Mouse (Mus musculus) kidney, embryonic 14.5 days (tissue): Measurements from ENCODE around the gene Zglp1. TPM values are rescaled to one million over a fixed set of nuclear protein-coding genes. Genes with fewer than 3 reads are reported as not detected.

Experiments used
- ATAC-seq: fragments of 200-750 bp; cut with Nextera tagmentation; 2 replicates; pipeline ENCODE4 v1.8.0; 2017; ENCODE audit warnings: moderate number of reproducible peaks, mild to moderate bottlenecking, moderate TSS enrichment, moderate library complexity; ENCODE audit not compliant: low FRiP score, low TSS enrichment
- H3K27ac ChIP-seq: fragments of 300-500 bp; sonication (generic); 2 replicates; pipeline ENCODE4 v1.5.1; 2014; ENCODE audit warnings: low read depth, mild to moderate bottlenecking, low read length, moderate library complexity, mixed read lengths
- H3K27me3 ChIP-seq: fragments of 300-500 bp; sonication (generic); 2 replicates; pipeline ENCODE4 v1.6.1; 2014; ENCODE audit warnings: mild to moderate bottlenecking, low read length; ENCODE audit not compliant: control insufficient read depth, insufficient read depth
- H3K36me3 ChIP-seq: fragments of 300-500 bp; sonication (generic); 2 replicates; pipeline ENCODE4 v1.6.1; 2014; ENCODE audit warnings: low read length, mixed read lengths; ENCODE audit not compliant: control insufficient read depth, insufficient read depth
- H3K4me1 ChIP-seq: fragments of 300-500 bp; sonication (generic); 2 replicates; pipeline ENCODE4 v1.6.1; 2014; ENCODE audit warnings: low read length, mixed read lengths; ENCODE audit not compliant: control insufficient read depth, insufficient read depth
- H3K4me2 ChIP-seq: fragments of 300-500 bp; sonication (generic); replicated peaks from 2 replicates; pipeline ENCODE4 v1.6.1; 2014; ENCODE audit warnings: low read depth, mild to moderate bottlenecking, low read length
- H3K4me3 ChIP-seq: fragments of 300-500 bp; sonication (generic); 2 replicates; pipeline ENCODE4 v1.5.1; 2014; ENCODE audit warnings: mild to moderate bottlenecking, low read length
- H3K9ac ChIP-seq: fragments of 300-500 bp; sonication (generic); 2 replicates; pipeline ENCODE4 v1.6.1; 2014; ENCODE audit warnings: low read depth, mild to moderate bottlenecking, low read length, moderate library complexity
- H3K9me3 ChIP-seq: fragments of 300-500 bp; sonication (generic); 2 replicates; pipeline ENCODE4 v1.6.1; 2016; ENCODE audit warnings: low read length; ENCODE audit not compliant: control insufficient read depth
- WGBS: fragments of 180-500 bp; shearing (Covaris S2); extraction: QIAGEN DNeasy Blood & Tissue Kit; methylation state at CpG from one replicate; pipeline ENCODE4 v1.1.7; 2014; 5-methylcytosine and 5-hydroxymethylcytosine counted together
- polyA plus RNA-seq: library from polyadenylated mRNA; unstranded; fragments of >200 nt; fragmentation: Nextera tagmentation; extraction: Ambion mirVana; gene quantifications from 2 replicates; pipeline ENCODE4 v1.2.1, GENCODE M21; 2014

The Zglp1 gene
- polyA plus RNA-seq, 1 experiment from 2014 or later, result not detected

DNA sequence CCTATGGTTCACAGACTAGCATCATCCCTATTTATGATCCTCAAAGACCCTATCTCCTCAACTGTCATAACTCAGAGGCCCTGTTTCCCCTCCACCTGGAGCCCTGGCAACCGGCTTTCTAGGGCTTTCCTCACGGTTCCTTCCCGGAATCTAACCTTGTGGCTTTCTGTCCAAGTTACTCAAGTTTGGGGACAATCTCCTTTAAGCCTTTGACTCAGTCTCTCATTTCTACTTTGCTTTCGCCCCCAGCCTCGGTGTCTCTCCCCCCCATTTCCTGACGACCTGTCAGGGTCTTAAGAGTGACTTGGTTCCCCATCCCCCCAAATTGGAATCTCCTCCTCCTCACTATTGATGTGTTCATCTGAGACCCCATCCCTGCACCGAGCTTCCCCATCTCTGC lies 34.4 kb downstream of the Zglp1 start:
- Histone ChIP-seq H3K36me3 (no peaks in the 10 kb centered on the region), H3K9me3 (no peaks in the 10 kb centered on the region), H3K27ac (no peak overlapping the region), H3K9ac (no peak overlapping the region), H3K4me3 (peak overlapping the region; percentile 47), H3K27me3 (peaks cover 75% of the 10 kb centered on the region), H3K4me1 (peaks cover 52% of the 10 kb centered on the region), H3K4me2 (peak overlapping the region; percentile 89)
- WGBS, result 2% methylated on average over 7 of the region's 7 CpGs
- ATAC-seq, result no peak

DNA sequence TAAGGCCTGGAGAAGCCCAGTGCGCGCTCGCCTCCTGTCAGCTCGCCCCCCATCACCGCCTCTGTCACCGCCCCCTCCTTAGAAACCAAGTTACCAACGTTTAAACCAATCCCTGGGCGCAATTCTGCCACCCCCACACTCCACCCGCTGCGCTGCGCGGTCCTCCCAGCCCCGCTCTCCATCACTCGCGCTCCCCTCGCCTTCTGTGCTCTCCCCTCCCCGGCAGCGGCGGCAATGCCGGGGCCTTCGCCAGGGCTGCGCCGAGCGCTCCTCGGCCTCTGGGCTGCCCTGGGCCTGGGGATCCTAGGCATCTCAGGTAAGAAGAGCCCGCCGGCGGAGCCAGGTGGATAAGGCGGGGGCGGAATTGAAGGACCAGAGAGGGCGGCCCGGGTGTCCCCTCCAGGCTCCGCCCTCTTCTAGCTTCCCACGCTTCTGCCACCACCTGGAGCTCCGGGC lies 35.0 kb downstream of the Zglp1 start, which contains the start of gene Icam5:
TSS of gene Icam5 (plus strand) at position 178 of the 456 bp plus-strand sequence.
- Histone ChIP-seq H3K9ac (peak within 1 kb of the TSS; percentile 50; the same call in 1 of the 2 replicates), H3K36me3 (no peaks in the 10 kb centered on the region), H3K4me1 (peaks cover 48% of the 10 kb centered on the region), H3K27me3 (peaks cover 69% of the 10 kb centered on the region), H3K9me3 (no peaks in the 10 kb centered on the region), H3K27ac (no peak within 1 kb of the TSS), H3K4me3 (peak within 1 kb of the TSS; percentile 47), H3K4me2 (peak within 1 kb of the TSS; percentile 89)
- no peak for ATAC-seq
- WGBS, result 0% methylated on average over 34 of the region's 35 CpGs

DNA sequence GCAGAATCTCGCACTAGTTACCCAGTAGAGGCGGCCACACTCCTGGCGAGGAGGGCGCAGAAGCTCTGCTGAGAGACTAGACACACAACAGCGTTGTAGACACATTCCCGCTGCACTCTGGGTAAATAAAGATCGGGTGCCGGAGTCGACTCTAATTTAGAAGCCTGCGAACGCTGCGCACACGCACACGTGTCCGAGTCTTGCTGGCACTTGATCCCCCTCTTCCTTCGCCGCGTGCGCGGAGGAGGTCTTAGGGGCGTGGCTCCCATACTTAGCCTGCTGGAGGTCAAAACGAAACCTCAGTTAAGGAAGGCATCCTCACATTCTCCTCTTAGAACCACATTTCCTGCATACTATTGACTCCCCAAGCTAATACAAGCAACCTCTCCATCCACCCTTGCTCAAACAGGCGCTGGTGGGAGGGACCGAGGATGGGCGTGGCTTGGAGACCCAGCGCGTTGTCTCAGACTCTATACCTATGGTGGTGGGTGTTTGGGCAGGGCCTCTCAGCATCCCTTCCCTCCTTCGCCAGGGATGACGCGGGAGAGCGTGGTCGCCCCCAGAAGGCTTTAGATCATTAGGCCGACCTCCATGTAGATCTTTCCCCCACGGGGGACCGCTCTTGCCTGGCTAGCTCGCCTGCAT lies 35.5 kb downstream of the Zglp1 start:
- Histone ChIP-seq H3K4me2 (peak overlapping the region; percentile 64), H3K36me3 (no peaks in the 10 kb centered on the region), H3K27me3 (peaks cover 64% of the 10 kb centered on the region), H3K9ac (0 out of 2 replicates have a peak overlapping the region, but pooled peaks have one; percentile 45), H3K27ac (no peak overlapping the region), H3K4me3 (peak overlapping the region; percentile 47), H3K4me1 (peaks cover 43% of the 10 kb centered on the region), H3K9me3 (no peaks in the 10 kb centered on the region)
- WGBS, result under 1% methylated on average over 36 of the region's 36 CpGs
- ATAC-seq, result peak; percentile 15

DNA sequence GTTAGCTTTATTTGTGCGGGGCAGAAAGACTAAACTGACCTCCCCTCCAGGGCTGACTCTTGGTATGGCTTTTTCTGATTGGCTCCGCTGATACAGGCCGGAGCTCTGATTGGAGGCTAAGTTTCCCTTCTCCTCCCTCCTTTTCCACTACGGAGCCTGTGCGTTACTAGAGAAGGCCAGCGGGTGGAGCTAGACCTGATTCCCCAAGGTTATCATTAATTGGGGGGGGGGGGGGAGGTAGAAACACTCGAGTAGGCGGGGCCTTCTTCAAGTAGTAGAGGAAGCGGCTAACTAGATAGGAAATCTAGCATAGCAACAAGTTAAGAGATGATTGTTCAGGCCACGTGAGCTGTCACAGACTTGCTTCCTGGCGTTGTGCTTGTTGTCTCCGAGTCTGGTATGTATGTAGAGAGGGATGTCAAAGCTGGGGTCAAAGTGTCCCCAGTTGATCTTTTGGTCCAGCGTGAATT lies 36.1 kb downstream of the Zglp1 start:
- WGBS, result under 1% methylated on average over 13 of the region's 13 CpGs
- H3K27ac ChIP-seq, result no peak overlapping the region
- peaks cover 58% of the 10 kb centered on the region for H3K27me3 ChIP-seq
- peak; percentile 45 for ATAC-seq
- no peaks in the 10 kb centered on the region for H3K9me3 ChIP-seq
- H3K4me1 ChIP-seq, result peaks cover 39% of the 10 kb centered on the region
- H3K9ac ChIP-seq, result 0 out of 2 replicates have a peak overlapping the region, but pooled peaks have one; percentile 45
- peak overlapping the region; percentile 47 for H3K4me3 ChIP-seq
- peak overlapping the region; percentile 64 for H3K4me2 ChIP-seq
- H3K36me3 ChIP-seq, result no peaks in the 10 kb centered on the region

DNA sequence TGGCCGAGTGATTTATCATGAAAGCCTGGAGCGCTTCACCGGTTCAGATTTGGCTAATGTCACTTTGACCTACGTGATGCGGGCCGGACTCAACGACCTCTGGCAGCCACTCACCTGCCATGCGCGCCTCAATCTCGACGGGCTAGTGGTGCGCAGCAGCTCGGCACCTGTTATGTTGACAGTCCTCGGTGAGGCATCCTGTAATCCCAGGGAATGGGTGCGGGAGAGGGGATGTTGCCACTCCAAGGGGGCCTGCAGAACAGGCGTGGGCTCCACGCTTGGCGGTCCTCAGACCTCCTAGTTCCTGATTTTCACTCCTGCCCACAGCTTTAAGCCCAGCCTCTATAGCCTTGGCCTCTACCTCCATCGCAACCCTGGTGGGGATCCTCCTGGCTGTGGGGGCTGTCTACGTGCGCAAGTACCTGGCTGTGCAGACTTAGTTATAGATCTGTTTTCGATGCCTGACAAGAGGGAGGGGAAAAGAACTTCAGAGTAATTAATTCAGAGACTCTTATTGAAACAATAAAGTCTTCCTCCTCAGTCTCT lies 36.8 kb downstream of the Zglp1 start:
- Histone ChIP-seq H3K27ac (no peak overlapping the region), H3K4me1 (peaks cover 39% of the 10 kb centered on the region), H3K9ac (no peak overlapping the region), H3K36me3 (no peaks in the 10 kb centered on the region), H3K4me3 (peak overlapping the region; percentile 47; the same call in 1 of the 2 replicates), H3K27me3 (peaks cover 51% of the 10 kb centered on the region), H3K9me3 (no peaks in the 10 kb centered on the region), H3K4me2 (peak overlapping the region; percentile 64)
- WGBS, result 21% methylated on average over 22 of the region's 22 CpGs
- no peak for ATAC-seq

DNA sequence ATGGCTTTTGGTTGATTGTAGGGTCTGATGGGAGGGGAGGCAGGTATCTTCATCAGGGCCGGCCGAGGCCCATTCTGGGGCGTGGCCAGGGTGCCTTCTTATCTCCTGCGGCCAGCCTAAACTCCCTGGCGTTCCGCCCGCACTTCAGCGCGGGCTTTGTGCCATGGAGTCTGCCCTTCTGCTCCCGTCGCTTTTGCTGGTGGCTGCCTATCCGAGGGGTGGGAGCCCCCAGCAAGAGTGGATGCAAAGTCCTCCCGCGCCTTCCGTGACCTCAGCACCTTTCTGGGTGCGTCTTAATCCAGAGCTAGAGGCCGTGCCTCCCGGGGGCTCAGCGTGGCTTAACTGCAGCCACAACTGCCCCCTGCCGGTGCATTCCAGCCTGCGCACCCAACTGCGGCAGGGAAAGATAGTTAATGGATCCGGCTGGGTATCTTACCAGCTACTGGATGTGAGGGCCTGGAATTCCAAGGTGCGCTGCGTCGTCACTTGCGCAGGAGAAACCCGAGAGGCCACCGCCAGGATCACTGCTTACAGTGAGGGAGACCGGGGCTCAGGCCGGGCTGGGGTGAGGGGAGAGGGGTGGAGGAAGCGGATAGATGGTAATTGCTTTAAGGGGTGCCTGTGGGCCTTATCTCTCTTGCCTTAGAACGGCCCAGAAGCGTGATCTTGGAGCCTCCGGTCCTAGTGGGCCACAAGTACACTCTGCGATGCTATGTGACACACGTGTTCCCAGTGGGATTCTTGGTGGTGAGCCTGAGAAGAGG lies 37.4 kb downstream of the Zglp1 start, which contains the start of gene Icam4:
TSS of gene Icam4 (plus strand) at position 83 of the 764 bp plus-strand sequence.
- H3K36me3 ChIP-seq, result no peaks in the 10 kb centered on the region
- no peaks in the 10 kb centered on the region for H3K9me3 ChIP-seq
- H3K27ac ChIP-seq, result no peak within 1 kb of the TSS
- peak within 1 kb of the TSS; percentile 5; the same call in 1 of the 2 replicates for H3K9ac ChIP-seq
- 4% methylated on average over 37 of the region's 37 CpGs for WGBS
- peak within 1 kb of the TSS; percentile 64 for H3K4me2 ChIP-seq
- peak; percentile 41 for ATAC-seq
- H3K4me1 ChIP-seq, result peaks cover 33% of the 10 kb centered on the region
- peaks cover 45% of the 10 kb centered on the region for H3K27me3 ChIP-seq
- peak within 1 kb of the TSS; percentile 25 for H3K4me3 ChIP-seq

DNA sequence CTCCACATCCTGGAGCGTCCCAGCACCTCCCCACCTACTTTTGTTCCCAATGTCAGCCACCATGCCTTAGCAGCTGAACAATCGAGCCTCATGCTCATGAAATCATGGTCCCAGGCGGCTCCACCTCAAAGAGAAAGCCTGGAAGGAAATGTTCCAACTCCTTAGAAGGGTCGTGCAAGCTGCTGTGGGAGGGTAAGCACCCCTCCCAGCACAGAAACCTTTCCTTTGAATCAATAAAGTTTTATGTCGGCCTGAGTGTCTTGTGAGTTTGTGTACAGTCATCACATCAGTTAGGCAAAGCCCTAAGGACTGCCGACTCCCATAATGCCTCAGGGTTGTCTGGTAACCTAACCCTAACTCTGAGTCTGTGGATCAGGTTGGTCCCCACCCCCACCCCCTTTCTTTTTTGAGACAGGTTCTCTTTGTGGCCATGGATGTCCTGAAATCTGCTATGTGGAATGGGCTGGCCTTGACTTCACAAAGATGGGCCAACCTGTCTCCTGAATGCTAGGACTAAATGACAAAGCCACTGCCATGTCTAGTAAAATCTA lies 38.3 kb downstream of the Zglp1 start:
- Histone ChIP-seq H3K4me3 (no peak overlapping the region), H3K27me3 (peaks cover 37% of the 10 kb centered on the region), H3K4me1 (peaks cover 32% of the 10 kb centered on the region), H3K9ac (no peak overlapping the region), H3K27ac (no peak overlapping the region), H3K4me2 (no peak overlapping the region), H3K9me3 (no peaks in the 10 kb centered on the region), H3K36me3 (no peaks in the 10 kb centered on the region)
- 57% methylated on average over 6 of the region's 6 CpGs for WGBS
- ATAC-seq, result no peak

DNA sequence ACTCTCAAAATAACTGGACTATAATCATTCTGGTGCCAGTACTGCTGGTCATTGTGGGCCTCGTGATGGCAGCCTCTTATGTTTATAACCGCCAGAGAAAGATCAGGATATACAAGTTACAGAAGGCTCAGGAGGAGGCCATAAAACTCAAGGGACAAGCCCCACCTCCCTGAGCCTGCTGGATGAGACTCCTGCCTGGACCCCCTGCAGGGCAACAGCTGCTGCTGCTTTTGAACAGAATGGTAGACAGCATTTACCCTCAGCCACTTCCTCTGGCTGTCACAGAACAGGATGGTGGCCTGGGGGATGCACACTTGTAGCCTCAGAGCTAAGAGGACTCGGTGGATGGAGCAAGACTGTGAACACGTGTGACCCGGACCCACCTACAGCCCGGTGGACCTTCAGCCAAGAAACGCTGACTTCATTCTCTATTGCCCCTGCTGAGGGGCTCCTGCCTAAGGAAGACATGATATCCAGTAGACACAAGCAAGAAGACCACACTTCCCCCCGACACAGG lies 39.1 kb downstream of the Zglp1 start:
- H3K27me3 ChIP-seq, result peaks cover 29% of the 10 kb centered on the region
- no peak overlapping the region for H3K4me2 ChIP-seq
- 52% methylated on average over 8 of the region's 8 CpGs for WGBS
- no peaks in the 10 kb centered on the region for H3K9me3 ChIP-seq
- no peak overlapping the region for H3K9ac ChIP-seq
- H3K4me1 ChIP-seq, result peaks cover 27% of the 10 kb centered on the region
- H3K27ac ChIP-seq, result no peak overlapping the region
- no peak overlapping the region for H3K4me3 ChIP-seq
- no peak for ATAC-seq
- H3K36me3 ChIP-seq, result no peaks in the 10 kb centered on the region
